Mouse (Mus musculus) CH12.LX (cell line): Measurements from ENCODE around the gene Crygb. TPM values are rescaled to one million over a fixed set of nuclear protein-coding genes. Genes with fewer than 3 reads are reported as not detected.

Experiments used
- DNase-seq: peaks from one replicate; pipeline ENCODE4 v3.0.0-alpha.2; 2013; ENCODE audit errors: extremely low read depth
- H3K27ac ChIP-seq: 2 replicates; pipeline ENCODE4 v1.5.1; 2012; ENCODE audit warnings: low read depth, mild to moderate bottlenecking, control low read depth, moderate library complexity; ENCODE audit not compliant: insufficient read depth
- H3K27me3 ChIP-seq: replicated peaks from 2 replicates; pipeline ENCODE3; 2012; ENCODE audit warnings: inconsistent platforms
- H3K36me3 ChIP-seq, 2 experiments: replicated peaks in 1 of 2; 2 replicates each; pipeline versions ENCODE3 to v1.6.1; 2012; ENCODE audit warnings: inconsistent platforms in 1 of 2, low read length in 1 of 2, mild to moderate bottlenecking in 1 of 2, mixed read lengths in 1 of 2, moderate library complexity in 1 of 2; ENCODE audit not compliant: control insufficient read depth in 1 of 2, insufficient read depth in 1 of 2
- H3K4me1 ChIP-seq, 2 experiments: 2 replicates each; pipeline ENCODE4 v1.6.1; 2012; ENCODE audit warnings: inconsistent platforms in 1 of 2, moderate library complexity in 1 of 2; ENCODE audit not compliant: insufficient read depth in 2 of 2, control insufficient read depth in 1 of 2
- H3K4me2 ChIP-seq: 2 replicates; pipeline ENCODE4 v1.6.1; 2012; ENCODE audit warnings: low read depth, mild to moderate bottlenecking, control low read depth; ENCODE audit not compliant: poor library complexity, insufficient read depth, severe bottlenecking
- H3K4me3 ChIP-seq, 3 experiments: fragments of 150-350 bp in 1 of 3; sonication (generic) in 1 of 3; replicated peaks in 1 of 3; 2 replicates each; pipeline versions ENCODE3 to v1.5.1; 2011 to 2012; ENCODE audit warnings: low read depth in 2 of 3, low read length in 2 of 3, mild to moderate bottlenecking in 2 of 3, moderate library complexity in 2 of 3, control low read depth in 1 of 3, improper control_type of control experiment in 1 of 3, inconsistent platforms in 1 of 3, mixed read lengths in 1 of 3; ENCODE audit not compliant: poor library complexity in 1 of 3
- H3K79me2 ChIP-seq: replicated peaks from 2 replicates; pipeline ENCODE4 v1.6.1; 2012; ENCODE audit warnings: mild to moderate bottlenecking, moderate library complexity; ENCODE audit not compliant: control insufficient read depth, poor library complexity, insufficient read depth, severe bottlenecking; ENCODE audit errors: extremely low read depth
- H3K9ac ChIP-seq: 2 replicates; pipeline ENCODE4 v1.6.1; 2012; ENCODE audit warnings: low read depth, mild to moderate bottlenecking, control low read depth, moderate library complexity; ENCODE audit not compliant: insufficient read depth
- H3K9me3 ChIP-seq: replicated peaks from 2 replicates; pipeline ENCODE3; 2012; ENCODE audit warnings: low read length, inconsistent platforms, mixed read lengths
- CHD1 ChIP-seq: IDR thresholded peaks from 2 replicates; pipeline ENCODE4 v1.6.1; 2012; ENCODE audit warnings: low read depth, low read length, improper control_type of control experiment, inconsistent platforms
- CHD2 ChIP-seq: IDR thresholded peaks from 2 replicates; pipeline ENCODE4 v1.6.1; 2011; ENCODE audit warnings: low read length, improper control_type of control experiment
- ELF1 ChIP-seq: IDR thresholded peaks from 2 replicates; pipeline ENCODE4 v1.6.1; 2014; ENCODE audit warnings: low read depth, mild to moderate bottlenecking, inconsistent platforms, low read length, improper control_type of control experiment
- EP300 ChIP-seq: IDR thresholded peaks from 2 replicates; pipeline ENCODE4 v1.6.1; 2011; ENCODE audit warnings: low read length, improper control_type of control experiment
- JUND ChIP-seq: conservative IDR thresholded peaks from 2 replicates; pipeline ENCODE4 v1.6.1; 2011; ENCODE audit warnings: low read depth, low read length, improper control_type of control experiment
- KAT2A ChIP-seq: IDR thresholded peaks from 2 replicates; pipeline ENCODE4 v1.6.1; 2012; ENCODE audit warnings: low read length, improper control_type of control experiment, inconsistent platforms; ENCODE audit not compliant: insufficient replicate concordance
- MAX ChIP-seq: IDR thresholded peaks from 2 replicates; pipeline ENCODE4 v1.6.1; 2011; ENCODE audit warnings: low read length, improper control_type of control experiment
- MYC ChIP-seq: IDR thresholded peaks from 2 replicates; pipeline ENCODE4 v1.6.1; 2011; ENCODE audit warnings: low read depth, mild to moderate bottlenecking, improper control_type of control experiment, low read length
- NELFE ChIP-seq: IDR thresholded peaks from 2 replicates; pipeline ENCODE4 v1.6.1; 2011; ENCODE audit warnings: low read depth, low read length, improper control_type of control experiment
- PAX5 ChIP-seq: IDR thresholded peaks from 2 replicates; pipeline ENCODE4 v1.6.1; 2012; ENCODE audit warnings: low read length, inconsistent platforms, mixed read lengths
- RAD21 ChIP-seq: IDR thresholded peaks from 2 replicates; pipeline ENCODE4 v1.6.1; 2011; ENCODE audit warnings: low read depth, mild to moderate bottlenecking, low read length, improper control_type of control experiment, moderate library complexity
- RCOR1 ChIP-seq: conservative IDR thresholded peaks from 2 replicates; pipeline ENCODE4 v1.6.1; 2012; ENCODE audit warnings: low read depth, mild to moderate bottlenecking, inconsistent platforms, low read length, improper control_type of control experiment
- TBP ChIP-seq: conservative IDR thresholded peaks from 2 replicates; pipeline ENCODE4 v1.6.1; 2011; ENCODE audit warnings: low read depth, low read length, improper control_type of control experiment
- ZC3H11A ChIP-seq: IDR thresholded peaks from 2 replicates; pipeline ENCODE4 v1.6.1; 2012; ENCODE audit warnings: low read depth, mild to moderate bottlenecking, inconsistent platforms, low read length, improper control_type of control experiment
- ZKSCAN1 ChIP-seq: IDR thresholded peaks from 2 replicates; pipeline ENCODE4 v1.6.1; 2012; ENCODE audit warnings: low read depth, inconsistent platforms, low read length, improper control_type of control experiment, borderline replicate concordance
- ZMIZ1 ChIP-seq: IDR thresholded peaks from 2 replicates; pipeline ENCODE4 v1.6.1; 2012; ENCODE audit warnings: low read depth, mild to moderate bottlenecking, inconsistent platforms, low read length, improper control_type of control experiment
- ZNF384 ChIP-seq: IDR thresholded peaks from 2 replicates; pipeline ENCODE4 v1.6.1; 2012; ENCODE audit warnings: low read depth, low read length, improper control_type of control experiment, inconsistent platforms
- dilution Hi-C: fragments of 300-500 bp; cut with MboI; formaldehyde crosslinking; loops from 2 replicates; pipeline ENCODE4 v1.14.3; 2020; ENCODE audit warnings: low sequenced_read_pairs; ENCODE audit not compliant: extremely low pct_unique_long_range_greater_than_20kb, extremely low pct_ligation_motif_present
- in situ Hi-C: fragments of 300-500 bp; cut with MboI; formaldehyde crosslinking; loops from 3 replicates; pipeline ENCODE4 v1.14.3; 2019; ENCODE audit warnings: low sequenced_read_pairs, low pct_ligation_motif_present, low pct_unique_long_range_greater_than_20kb, mixed read lengths
- polyA plus RNA-seq: library from polyadenylated mRNA; unstranded; fragments of >175 nt; gene quantifications from 2 replicates; pipeline ENCODE4 v1.2.1, GENCODE M21; 2012; ENCODE audit warnings: low read depth; ENCODE audit not compliant: insufficient read length
- total RNA-seq, 2 experiments: library from RNA; depleted of rRNA; stranded (reverse); fragments of 300-350 nt in 1 of 2; fragments of >200 nt in 1 of 2; gene quantifications; 2 replicates each; pipeline ENCODE4 v1.2.3; 2012 to 2014

Crygb gene
- total and polyA plus RNA-seq, 3 experiments, result not detected

GRCm38 (mm10) chr1:65043433-65043832 is 38.7 kb downstream of the Crygb start:
- dilution Hi-C loops, result no loop called here
- H3K27ac ChIP-seq, result no peak overlapping the region
- no peak for DNase-seq
- no peaks in the 10 kb centered on the region for H3K9me3 ChIP-seq
- no peaks in the 10 kb centered on the region for H3K36me3 ChIP-seq
- TF ChIP-seq EP300 (no peak), KAT2A (no peak), NELFE (no peak), ZKSCAN1 (no peak), ELF1 (no peak), MAX (no peak), JUND (no peak), ZMIZ1 (no peak), RCOR1 (no peak), PAX5 (no peak)
- no peak overlapping the region for H3K4me3 ChIP-seq
- no peak overlapping the region for H3K4me2 ChIP-seq
- H3K79me2 ChIP-seq, result no peaks in the 10 kb centered on the region
- H3K4me1 ChIP-seq, result peaks cover 3 to 28% of the 10 kb centered on the region in 2 experiments; a peak in 3 of 4 replicates
- in situ Hi-C loops, result no loop called here
- no peak overlapping the region for H3K9ac ChIP-seq
- no peaks in the 10 kb centered on the region for H3K27me3 ChIP-seq

- Histone ChIP-seq H3K79me2 (no peaks in the 10 kb centered on the region), H3K4me1 (peaks cover 3 to 28% of the 10 kb centered on the region in 2 experiments; a peak in 3 of 4 replicates), H3K27me3 (no peaks in the 10 kb centered on the region), H3K27ac (no peak overlapping the region), H3K4me2 (no peak overlapping the region), H3K9ac (no peak overlapping the region), H3K4me3 (no peak overlapping the region), H3K9me3 (no peaks in the 10 kb centered on the region), H3K36me3 (no peaks in the 10 kb centered on the region)
- in situ Hi-C loops (no loop called here), dilution Hi-C loops (no loop called here)
- TF ChIP-seq CHD1, result peak; percentile 97
- no peak for TF ChIP-seq ZNF384
- no peak for TF ChIP-seq MAX
- DNase-seq, result no peak
Measured at GRCm38 (mm10) chr1:65041837-65042236, 40.3 kb downstream of the Crygb start.

- H3K27me3 ChIP-seq, result no peaks in the 10 kb centered on the region
- no peaks in the 10 kb centered on the region for H3K36me3 ChIP-seq
- no peak for DNase-seq
- H3K79me2 ChIP-seq, result no peaks in the 10 kb centered on the region
- no peaks in the 10 kb centered on the region for H3K9me3 ChIP-seq
- no peak overlapping the region for H3K4me3 ChIP-seq
- in situ Hi-C loops, result no loop called here
- dilution Hi-C loops, result no loop called here
- H3K4me1 ChIP-seq, result peaks cover 3 to 28% of the 10 kb centered on the region in 2 experiments; a peak in 3 of 4 replicates
- TF ChIP-seq CHD2, result no peak
- no peak for TF ChIP-seq ZKSCAN1
- no peak for TF ChIP-seq PAX5
- TF ChIP-seq ZC3H11A, result no peak
- TF ChIP-seq MYC, result no peak
- no peak for TF ChIP-seq TBP
- TF ChIP-seq ELF1, result no peak
- no peak for TF ChIP-seq KAT2A
- no peak for TF ChIP-seq RAD21
- H3K4me2 ChIP-seq, result no peak overlapping the region
- H3K27ac ChIP-seq, result no peak overlapping the region
- H3K9ac ChIP-seq, result no peak overlapping the region
Measured at GRCm38 (mm10) chr1:65040806-65041205, 41.3 kb downstream of the Crygb start.
